Mouse (Mus musculus): ENCODE measurements around the gene Xpnpep1. TPM values are rescaled to one million over a fixed set of nuclear protein-coding genes. Genes with fewer than 3 reads are reported as not detected.

Gene Xpnpep1
- polyA plus RNA-seq, 1 experiment from 2014 or later, result 191 TPM

- H3K4me2 ChIP-seq, result no peak overlapping the region
- H3K36me3 ChIP-seq, result peaks cover 71% of the 10 kb centered on the region
- 74% methylated on average over 11 of the region's 11 CpGs for WGBS
- no peaks in the 10 kb centered on the region for H3K9me3 ChIP-seq (replicated peaks)
- no peak overlapping the region for H3K4me3 ChIP-seq
- 0 out of 2 replicates have a peak, but pooled peaks have one; percentile 39 for ATAC-seq (ENCODE audit: insufficient number of reproducible peaks, low FRiP score)
- 0 out of 2 replicates have a peak, but pooled peaks cover 3% of the 10 kb centered on the region for H3K4me1 ChIP-seq (replicated peaks)
- H3K27me3 ChIP-seq (replicated peaks), result no peaks in the 10 kb centered on the region
- H3K27ac ChIP-seq (ENCODE audit: poor library complexity, severe bottlenecking), result no peak overlapping the region
- no peak overlapping the region for H3K9ac ChIP-seq
These were observed 47.1 kb downstream of the Xpnpep1 start for GRCm38 (mm10) chr19:52992880-52993440.

- Histone ChIP-seq H3K4me2 (no peak overlapping the region), H3K27ac (ENCODE audit: poor library complexity, severe bottlenecking) (no peak overlapping the region), H3K9me3 (replicated peaks) (no peaks in the 10 kb centered on the region), H3K4me1 (replicated peaks) (0 out of 2 replicates have a peak, but pooled peaks cover 3% of the 10 kb centered on the region), H3K27me3 (replicated peaks) (no peaks in the 10 kb centered on the region), H3K4me3 (no peak overlapping the region), H3K36me3 (peaks cover 60% of the 10 kb centered on the region), H3K9ac (no peak overlapping the region)
- no peak for ATAC-seq (ENCODE audit: insufficient number of reproducible peaks, low FRiP score)
- 81% methylated on average over 10 of the region's 10 CpGs for WGBS
These were observed 48.1 kb downstream of the Xpnpep1 start for GRCm38 (mm10) chr19:52991924-52992323.

DNA sequence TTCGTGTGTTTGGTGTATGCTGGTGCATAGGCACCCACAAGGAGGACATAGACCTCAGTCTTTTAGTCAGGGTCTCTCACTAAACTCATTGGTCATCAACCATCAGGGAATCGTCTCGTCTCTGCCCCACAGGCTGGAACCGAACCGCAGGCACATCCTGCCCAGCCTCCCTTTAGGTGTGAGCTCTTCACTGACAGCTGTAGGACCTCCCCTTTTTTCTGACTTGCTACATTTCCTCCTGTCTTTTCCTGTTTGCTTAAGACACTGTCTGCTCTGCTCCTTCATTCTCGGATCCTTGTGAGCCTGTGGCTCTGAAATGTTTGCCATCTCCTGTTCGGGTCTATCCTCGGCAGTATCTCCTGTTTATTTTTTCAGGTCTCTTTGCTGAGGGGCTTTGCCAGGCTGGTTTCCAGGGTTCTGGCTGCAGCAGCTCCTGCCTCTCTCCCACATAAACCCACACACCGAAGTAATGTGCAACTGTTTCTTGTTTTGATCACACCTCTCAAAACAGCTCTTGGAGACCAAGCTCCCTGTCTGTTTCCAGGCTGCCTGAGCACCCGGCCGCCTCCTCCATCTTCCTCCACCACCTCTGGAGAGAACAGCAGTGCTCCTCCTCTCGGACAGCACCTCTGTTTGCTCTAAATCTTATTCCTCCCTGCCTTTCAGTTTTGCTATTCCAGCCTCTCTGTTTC lies 60.8 kb downstream of the Xpnpep1 start:
- ATAC-seq (ENCODE audit: insufficient number of reproducible peaks, low FRiP score), result no peak
- Histone ChIP-seq H3K4me3 (no peak overlapping the region), H3K27me3 (replicated peaks) (no peaks in the 10 kb centered on the region), H3K9ac (no peak overlapping the region), H3K4me1 (replicated peaks) (peaks cover 7% of the 10 kb centered on the region; the same call in 1 of the 2 replicates), H3K36me3 (no peaks in the 10 kb centered on the region), H3K27ac (ENCODE audit: poor library complexity, severe bottlenecking) (no peak overlapping the region), H3K9me3 (replicated peaks) (no peaks in the 10 kb centered on the region), H3K4me2 (no peak overlapping the region)
- 54% methylated on average over 12 of the region's 12 CpGs for WGBS

- H3K36me3 ChIP-seq, result peaks cover 13% of the 10 kb centered on the region
- no peaks in the 10 kb centered on the region for H3K27me3 ChIP-seq (replicated peaks)
- H3K9ac ChIP-seq, result no peak overlapping the region
- H3K4me1 ChIP-seq (replicated peaks), result peaks cover 7% of the 10 kb centered on the region; the same call in 1 of the 2 replicates
- no peak overlapping the region for H3K4me3 ChIP-seq
- no peak overlapping the region for H3K4me2 ChIP-seq
- H3K27ac ChIP-seq (ENCODE audit: poor library complexity, severe bottlenecking), result no peak overlapping the region
- H3K9me3 ChIP-seq (replicated peaks), result peaks cover 4% of the 10 kb centered on the region; the same call in 1 of the 2 replicates
- peak; percentile 33; the same call in 1 of the 2 replicates for ATAC-seq (ENCODE audit: insufficient number of reproducible peaks, low FRiP score)
- 54% methylated on average over 15 of the region's 15 CpGs for WGBS
These were observed 64.3 kb downstream of the Xpnpep1 start for GRCm38 (mm10) chr19:52975564-52976185.

DNA sequence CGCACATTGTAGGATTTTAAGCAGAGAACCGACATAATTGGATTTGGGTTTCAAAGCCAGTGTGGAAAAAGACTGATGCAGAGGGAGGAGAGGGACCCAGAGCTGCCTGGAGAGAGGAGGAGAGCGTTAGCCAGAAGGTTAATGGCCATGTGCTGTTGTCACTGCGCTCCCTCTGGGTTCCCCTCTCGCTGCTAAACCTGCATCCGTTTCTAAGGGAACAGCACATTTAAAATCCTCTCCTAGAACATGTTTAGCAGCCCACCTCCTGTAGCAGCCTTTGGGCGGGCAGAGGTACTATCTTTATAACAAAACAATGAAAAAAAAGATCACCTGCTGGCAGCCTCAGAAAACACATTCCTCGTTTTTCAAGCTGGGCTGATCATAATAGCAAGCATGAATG lies 73.7 kb downstream of the Xpnpep1 start:
- Histone ChIP-seq H3K9ac (no peak overlapping the region), H3K4me2 (no peak overlapping the region), H3K27ac (ENCODE audit: poor library complexity, severe bottlenecking) (no peak overlapping the region), H3K36me3 (no peaks in the 10 kb centered on the region; the same call in 1 of the 2 replicates), H3K4me1 (replicated peaks) (0 out of 2 replicates have a peak, but pooled peaks cover 4% of the 10 kb centered on the region), H3K27me3 (replicated peaks) (no peaks in the 10 kb centered on the region), H3K4me3 (no peak overlapping the region), H3K9me3 (replicated peaks) (no peaks in the 10 kb centered on the region)
- ATAC-seq (ENCODE audit: insufficient number of reproducible peaks, low FRiP score), result no peak
- 74% methylated on average over 8 of the region's 8 CpGs for WGBS

DNA sequence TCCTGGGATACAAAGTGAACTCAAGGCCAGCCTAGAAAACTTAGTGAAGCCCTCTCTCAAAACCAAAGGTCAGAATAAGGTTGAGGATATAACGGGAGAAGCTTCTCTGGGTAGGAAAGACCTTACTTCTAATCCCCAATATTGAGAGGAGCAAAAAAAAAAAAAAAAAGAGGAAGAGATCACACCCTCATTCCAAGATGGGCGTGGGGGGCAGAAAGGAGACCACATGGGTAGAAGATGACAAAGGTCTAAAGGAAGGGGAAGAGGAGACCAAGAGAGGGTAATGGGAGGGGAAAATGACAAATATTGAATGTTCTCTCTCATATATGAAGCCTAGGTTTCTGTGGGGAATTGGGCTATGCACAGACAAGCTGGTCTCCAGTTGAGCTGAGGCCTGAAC lies 77.3 kb downstream of the Xpnpep1 start:
- Histone ChIP-seq H3K36me3 (no peaks in the 10 kb centered on the region), H3K4me3 (no peak overlapping the region), H3K27me3 (replicated peaks) (no peaks in the 10 kb centered on the region), H3K4me1 (replicated peaks) (0 out of 2 replicates have a peak, but pooled peaks cover 4% of the 10 kb centered on the region), H3K4me2 (no peak overlapping the region), H3K9me3 (replicated peaks) (no peaks in the 10 kb centered on the region), H3K27ac (ENCODE audit: poor library complexity, severe bottlenecking) (no peak overlapping the region), H3K9ac (no peak overlapping the region)
- whole genome bisulfite sequencing, result 88% methylated on average over 2 of the region's 2 CpGs
- no peak for ATAC-seq (ENCODE audit: insufficient number of reproducible peaks, low FRiP score)

DNA sequence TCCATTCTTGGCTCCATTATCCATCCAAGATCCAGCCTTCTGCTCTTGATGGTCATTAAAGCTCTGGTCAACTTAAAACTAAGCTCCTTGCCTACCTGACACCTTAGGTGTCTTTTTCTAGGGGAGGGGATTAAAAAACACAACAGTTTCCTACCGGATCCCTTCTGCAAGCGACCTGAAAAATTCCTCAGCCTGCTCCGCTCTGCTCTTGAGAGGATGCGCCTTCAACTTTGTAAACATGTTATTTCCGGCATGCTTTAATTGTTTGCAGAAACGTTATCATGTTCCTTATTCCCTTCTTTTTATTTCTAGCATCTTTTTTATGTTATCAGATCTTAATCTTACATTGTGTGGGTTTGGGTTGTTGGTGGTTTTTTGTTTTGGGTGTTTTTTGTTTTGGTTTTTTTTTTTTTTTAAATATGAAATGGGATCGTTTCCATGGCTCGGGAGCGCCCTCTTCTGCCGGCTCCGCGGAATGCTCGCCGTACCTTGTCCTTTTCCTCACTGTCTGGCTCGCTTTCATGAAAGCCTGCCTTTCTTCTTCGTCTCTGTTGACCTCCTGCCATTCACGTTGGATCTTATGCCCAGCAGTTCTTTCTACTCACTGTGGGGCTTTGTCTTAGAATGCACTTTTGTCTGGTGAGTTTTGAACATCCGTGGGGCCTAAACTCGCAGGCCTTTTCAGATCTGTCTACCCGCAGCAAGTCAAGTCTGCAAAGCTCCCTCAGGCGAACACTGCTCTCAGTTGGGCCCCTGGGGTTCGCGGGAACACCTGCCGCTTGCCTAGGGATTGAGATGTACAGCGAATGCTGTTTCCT lies 117.1 kb downstream of the Xpnpep1 start:
- no peaks in the 10 kb centered on the region for H3K4me1 ChIP-seq (replicated peaks)
- no peaks in the 10 kb centered on the region for H3K36me3 ChIP-seq
- no peak overlapping the region for H3K9ac ChIP-seq
- H3K4me3 ChIP-seq, result peak overlapping the region; percentile 29; the same call in 1 of the 2 replicates
- 12% methylated on average over 25 of the region's 25 CpGs for WGBS
- no peak for ATAC-seq (ENCODE audit: insufficient number of reproducible peaks, low FRiP score)
- H3K4me2 ChIP-seq, result peak overlapping the region; percentile 61
- H3K27ac ChIP-seq (ENCODE audit: poor library complexity, severe bottlenecking), result no peak overlapping the region
- H3K9me3 ChIP-seq (replicated peaks), result peaks cover 2% of the 10 kb centered on the region; the same call in 1 of the 2 replicates
- no peaks in the 10 kb centered on the region for H3K27me3 ChIP-seq (replicated peaks)

DNA sequence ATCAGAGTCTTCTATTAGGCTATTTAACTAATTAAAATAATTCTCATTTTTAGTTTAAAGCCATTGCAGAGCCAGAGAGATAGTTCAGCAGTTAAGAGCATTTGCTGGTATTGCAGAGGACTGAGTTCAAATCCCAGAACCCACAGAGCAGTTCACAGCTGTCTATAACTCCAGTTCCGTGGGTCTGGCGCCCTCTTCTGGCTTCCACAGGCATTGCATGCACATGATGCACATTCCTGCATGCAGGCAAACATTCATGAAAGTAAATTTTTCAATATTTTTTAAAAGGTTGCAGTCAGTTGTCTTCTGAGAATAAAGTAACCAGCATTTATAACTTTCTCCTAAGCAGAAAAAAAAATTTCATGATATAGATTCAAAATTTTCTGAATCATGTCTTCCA lies 135.8 kb downstream of the Xpnpep1 start:
- Histone ChIP-seq H3K4me1 (replicated peaks) (no peaks in the 10 kb centered on the region), H3K9me3 (replicated peaks) (0 out of 2 replicates have a peak, but pooled peaks cover 2% of the 10 kb centered on the region), H3K4me3 (no peak overlapping the region), H3K4me2 (no peak overlapping the region), H3K9ac (no peak overlapping the region), H3K27me3 (replicated peaks) (no peaks in the 10 kb centered on the region), H3K27ac (ENCODE audit: poor library complexity, severe bottlenecking) (no peak overlapping the region), H3K36me3 (no peaks in the 10 kb centered on the region)
- no peak for ATAC-seq (ENCODE audit: insufficient number of reproducible peaks, low FRiP score)
- WGBS, result 22% methylated on average over 2 of the region's 2 CpGs

DNA sequence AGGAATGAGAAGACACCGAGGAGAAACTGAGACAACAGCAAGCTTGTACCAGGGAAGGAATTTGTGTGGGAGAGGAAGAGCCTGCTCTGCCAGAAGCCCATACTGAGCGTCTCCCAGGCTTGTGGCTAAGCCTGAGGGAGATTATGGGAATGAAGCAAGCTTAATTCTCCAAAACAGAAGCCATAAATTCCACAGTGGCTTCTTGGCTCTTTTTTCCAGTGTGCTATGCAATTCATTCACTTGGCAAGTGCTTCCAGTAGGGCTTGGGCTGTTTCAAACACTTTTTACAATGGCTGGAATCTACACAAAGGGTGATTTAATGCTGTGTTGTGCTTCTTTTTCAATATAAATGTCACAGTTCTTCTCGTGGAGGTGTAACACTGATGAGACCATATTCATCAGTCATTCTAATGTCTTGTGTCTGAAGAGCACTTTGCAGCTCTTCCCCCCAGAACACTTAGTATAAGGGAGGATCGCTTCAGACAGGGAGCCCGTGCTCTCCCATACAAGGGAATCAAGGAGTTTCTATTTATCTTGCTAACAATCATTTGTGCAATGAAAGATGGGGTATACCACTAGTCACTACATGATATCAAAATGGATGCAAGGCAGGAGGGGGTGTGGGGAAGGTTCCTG lies 148.1 kb downstream of the Xpnpep1 start:
- ATAC-seq (ENCODE audit: insufficient number of reproducible peaks, low FRiP score), result no peak
- Histone ChIP-seq H3K9me3 (replicated peaks) (no peaks in the 10 kb centered on the region), H3K4me2 (no peak overlapping the region), H3K4me3 (no peak overlapping the region), H3K36me3 (no peaks in the 10 kb centered on the region), H3K4me1 (replicated peaks) (no peaks in the 10 kb centered on the region), H3K9ac (no peak overlapping the region), H3K27me3 (replicated peaks) (no peaks in the 10 kb centered on the region), H3K27ac (ENCODE audit: poor library complexity, severe bottlenecking) (no peak overlapping the region)
- 68% methylated on average over 5 of the region's 5 CpGs for WGBS

All from heart, embryonic 12.5 days (tissue).